ENCODE assay signal across 8 mouse cellular contexts in genomic region chr5:26189377-26189776, GRCm38 (mm10).
A peak's percentile ranks its signal among the peaks of the same experiment; 100 is the strongest.
DNase-seq lines count a peak whose midpoint lies in the region; ATAC-seq lines count a peak whose summit lies in the region.

No protein-coding gene starts in this region.

- peak; percentile 45 for DNase-seq in heart, adult 11 months
- no peak for DNase-seq in heart, postnatal 14 days
- DNase-seq in ovary, postnatal 36 days (ENCODE audit: low spot score): peak; percentile 26
- no peak for DNase-seq in ovary, postnatal 10 days (ENCODE audit: low spot score)
- DNase-seq in cerebellum, postnatal 14 days: peak; percentile 36 to 45
- peak; percentile 13 for DNase-seq in skeletal muscle tissue, adult 2 months (ENCODE audit: low read depth, low spot score)
- no peak for DNase-seq in gastrocnemius, postnatal 14 days

- intact Hi-C loops in heart, postnatal 14 days (cut with DNase I): no loop called here
- intact Hi-C loops in gastrocnemius, postnatal 14 days (cut with DNase I; ENCODE audit: low total_unique reads): no loop called here

- no peak for ATAC-seq in erythroblast, adult 5-6 weeks (replicated peaks; ENCODE audit: low FRiP score, poor library complexity, severe bottlenecking)

Comparison
In these comparisons a context has a peak if more than half of its experiments do, and no peak if none do; other contexts are left out.
1. DNase-seq: peak in heart, adult 11 months (single experiment), ovary, postnatal 36 days (single experiment), cerebellum, postnatal 14 days (2 of 2) and skeletal muscle tissue, adult 2 months (single experiment); none in heart, postnatal 14 days (0 of 2), ovary, postnatal 10 days (single experiment) and gastrocnemius, postnatal 14 days (single experiment).